Mouse (Mus musculus): ENCODE results near the gene Sowaha.

DNA sequence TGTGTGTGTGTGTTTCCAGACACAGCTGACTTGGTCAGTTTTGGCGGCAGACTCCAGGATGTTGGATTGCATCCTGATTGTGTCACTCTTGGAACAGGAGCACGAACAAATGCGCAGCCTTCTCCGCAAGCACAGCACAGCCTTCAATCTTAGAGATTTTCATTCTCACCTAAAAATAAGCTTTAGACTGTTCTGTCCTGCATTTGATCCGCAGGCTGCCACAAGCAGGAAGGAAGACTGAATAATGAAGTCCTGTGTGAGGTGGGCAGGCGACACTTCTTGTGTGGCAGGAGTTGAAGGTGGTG is 49.1 kb upstream of the Sowaha start:
- TF ChIP-seq EP300 (IDR thresholded peaks at IDR 0.05; ENCODE audit: low read depth) (no peak), CTCF (IDR thresholded peaks at IDR 0.05; ENCODE audit: low read depth) (no peak)

All from heart, postnatal 0 days (tissue).